Mouse (Mus musculus) C2C12 (cell line): ENCODE measurements around the gene Megf11.

ENCODE experiments used
- CEBPB ChIP-seq: IDR thresholded peaks from one replicate; pipeline ENCODE4 v1.6.1; 2011; ENCODE audit warnings: low read depth, mild to moderate bottlenecking, control low read depth, moderate library complexity
- CTCF ChIP-seq: IDR thresholded peaks from one replicate; pipeline ENCODE4 v1.5.1; 2011; ENCODE audit not compliant: control insufficient read depth, insufficient read depth, insufficient read length
- MAX ChIP-seq: IDR thresholded peaks from one replicate; pipeline ENCODE4 v1.6.1; 2011; ENCODE audit warnings: mild to moderate bottlenecking, control low read depth
- MYOG ChIP-seq: IDR thresholded peaks from one replicate; pipeline ENCODE4 v1.6.1; 2011; ENCODE audit not compliant: control insufficient read depth, insufficient read length; ENCODE audit errors: extremely low read depth

DNA sequence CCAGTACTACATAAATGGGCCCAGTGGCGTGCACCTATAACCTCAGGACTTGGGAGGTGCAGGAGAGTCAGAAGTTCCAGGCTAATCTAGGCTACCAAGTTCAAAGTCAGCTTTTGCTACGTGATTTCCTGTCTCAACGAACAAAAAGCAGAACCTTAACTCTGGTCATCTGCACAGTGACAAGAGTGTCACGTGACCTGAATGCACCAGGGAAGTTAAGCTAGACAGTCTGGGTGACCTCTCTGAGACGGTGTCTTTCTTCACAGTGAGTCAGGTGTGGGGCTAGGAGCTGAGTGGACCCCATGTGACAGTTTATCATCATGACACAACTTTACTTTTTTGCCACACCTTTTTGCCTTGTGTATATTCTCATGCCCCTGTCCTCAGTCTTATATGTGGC is 67.3 kb downstream of the Megf11 start:
- TF ChIP-seq CTCF (no peak), MAX (no peak), MYOG (no peak), CEBPB (no peak)
